Mouse (Mus musculus): ENCODE measurements at regions not wholly inside any gene's neighbourhood (a gene's known extent, or its start where the extent isn't known, plus 50 kb on each side); places are given as distances from the start of the nearest gene placed in this dataset.

DNA sequence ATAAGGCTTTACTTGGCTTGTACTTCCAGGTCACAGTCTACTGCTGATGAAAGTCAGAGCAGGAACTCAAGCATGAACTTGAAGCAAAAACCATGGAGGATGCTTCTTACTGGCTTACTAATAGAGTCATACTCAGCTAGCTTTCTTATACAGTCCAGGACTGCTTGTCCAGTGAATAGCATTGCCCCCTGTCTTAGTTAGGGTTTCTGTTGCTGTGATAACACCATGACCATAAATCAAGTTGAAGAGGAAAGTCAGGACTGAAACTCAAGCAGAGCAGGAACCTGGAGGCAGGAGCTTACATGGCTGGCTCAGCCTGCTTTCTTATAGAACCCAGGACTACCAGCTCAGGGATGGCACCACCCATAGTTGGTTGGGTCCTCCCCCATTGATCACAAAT is 602.9 kb upstream of the Auts2 start:
- Histone ChIP-seq H3K4me3 (replicated peaks) (no peak overlapping the region), H3K4me1 (no peaks in the 10 kb centered on the region), H3K9ac (no peak overlapping the region), H3K4me2 (no peak overlapping the region), H3K9me3 (no peaks in the 10 kb centered on the region), H3K27me3 (replicated peaks) (no peaks in the 10 kb centered on the region), H3K27ac (no peak overlapping the region), H3K36me3 (no peaks in the 10 kb centered on the region)
- no peak for ATAC-seq (ENCODE audit: insufficient read depth, low FRiP score, low read depth)

DNA sequence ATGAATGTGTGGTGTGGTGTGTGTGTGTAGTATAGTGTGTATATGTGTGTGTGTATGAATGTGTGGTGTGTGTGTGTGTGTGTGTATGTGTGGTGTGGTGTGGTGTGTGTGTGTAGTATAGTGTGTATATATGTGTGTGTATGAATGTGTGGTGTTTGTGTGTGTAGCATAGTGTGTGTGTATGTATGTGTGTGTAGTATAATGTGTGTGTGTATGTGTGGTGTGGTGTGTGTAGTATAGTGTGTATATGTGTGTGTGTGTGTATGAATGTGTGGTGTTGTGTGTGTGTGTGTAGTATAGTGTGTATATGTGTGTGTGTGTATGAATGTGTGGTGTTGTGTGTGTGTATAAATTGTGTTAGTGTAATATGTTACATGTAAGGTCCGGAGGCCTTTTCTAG is 600.5 kb upstream of the Auts2 start:
- Histone ChIP-seq H3K27me3 (replicated peaks) (no peaks in the 10 kb centered on the region), H3K4me3 (replicated peaks) (no peak overlapping the region), H3K4me1 (no peaks in the 10 kb centered on the region), H3K9me3 (no peaks in the 10 kb centered on the region), H3K9ac (no peak overlapping the region), H3K36me3 (no peaks in the 10 kb centered on the region), H3K4me2 (no peak overlapping the region), H3K27ac (no peak overlapping the region)
- 100% methylated on average over 1 of the region's 1 CpGs for WGBS
- ATAC-seq (ENCODE audit: insufficient read depth, low FRiP score, low read depth) = no peak

DNA sequence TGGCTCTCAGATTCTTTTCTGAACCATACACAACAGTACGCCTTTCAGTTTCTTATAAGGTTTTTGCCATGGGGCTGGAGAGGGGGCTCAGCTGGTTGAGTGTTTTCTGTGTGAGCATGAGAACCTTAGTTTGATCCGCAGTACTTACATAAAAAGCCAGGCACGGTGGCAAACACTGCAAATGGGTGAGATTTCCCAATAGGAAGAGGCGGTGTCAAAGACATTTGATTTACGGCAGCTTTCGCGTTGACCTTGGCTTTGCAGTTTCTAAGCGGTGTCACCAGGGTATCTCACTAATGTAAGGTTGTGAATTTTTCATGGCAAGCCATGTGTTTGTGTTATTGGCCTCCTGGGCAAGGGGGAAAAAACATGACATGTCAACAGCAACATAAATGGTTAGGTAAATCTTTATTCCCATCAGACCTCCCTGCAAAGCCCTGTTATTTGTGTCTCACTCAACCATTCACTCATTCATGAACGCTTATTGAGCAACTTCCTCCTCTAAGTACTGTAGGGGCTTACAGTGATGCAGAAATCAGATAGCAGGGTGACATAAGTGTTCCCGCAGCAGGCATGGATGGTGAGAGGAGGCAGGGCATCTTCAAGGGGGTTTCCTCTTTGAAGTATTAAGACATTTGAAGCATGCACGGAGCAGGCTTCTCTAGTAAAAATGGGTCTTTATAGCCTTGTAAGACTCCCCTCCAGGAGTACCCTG is 599.4 kb upstream of the Auts2 start:
- no peaks in the 10 kb centered on the region for H3K36me3 ChIP-seq
- H3K9ac ChIP-seq = no peak overlapping the region
- no peak overlapping the region for H3K4me2 ChIP-seq
- no peaks in the 10 kb centered on the region for H3K27me3 ChIP-seq (replicated peaks)
- H3K4me1 ChIP-seq = no peaks in the 10 kb centered on the region
- no peak for ATAC-seq (ENCODE audit: insufficient read depth, low FRiP score, low read depth)
- WGBS = 41% methylated on average over 11 of the region's 11 CpGs
- H3K4me3 ChIP-seq (replicated peaks) = no peak overlapping the region
- no peaks in the 10 kb centered on the region for H3K9me3 ChIP-seq
- H3K27ac ChIP-seq = no peak overlapping the region

DNA sequence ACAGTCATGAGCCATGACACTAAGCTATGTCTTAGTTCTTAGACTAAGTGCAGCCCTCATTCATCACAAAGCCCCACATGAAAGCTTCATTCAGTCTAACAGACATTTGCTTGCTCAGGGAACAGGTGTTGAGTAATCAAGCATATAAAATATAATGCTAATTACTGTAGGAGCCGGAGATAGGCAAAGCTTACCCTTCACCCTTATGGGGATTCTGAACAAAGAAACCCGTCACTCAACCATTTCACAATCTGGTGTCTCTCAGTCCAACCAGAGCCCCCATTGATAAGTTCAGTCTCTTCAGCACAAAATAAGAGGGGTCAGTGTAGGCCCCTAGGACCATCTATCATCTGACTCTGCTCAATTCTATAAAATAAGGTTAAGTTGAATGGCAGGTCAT is 587.9 kb upstream of the Auts2 start:
- H3K9ac ChIP-seq = no peak overlapping the region
- no peaks in the 10 kb centered on the region for H3K4me1 ChIP-seq
- ATAC-seq (ENCODE audit: insufficient read depth, low FRiP score, low read depth) = no peak
- WGBS = 93% methylated on average over 2 of the region's 2 CpGs
- H3K4me2 ChIP-seq = no peak overlapping the region
- H3K4me3 ChIP-seq (replicated peaks) = no peak overlapping the region
- H3K27ac ChIP-seq = no peak overlapping the region
- H3K36me3 ChIP-seq = no peaks in the 10 kb centered on the region
- no peaks in the 10 kb centered on the region for H3K9me3 ChIP-seq
- H3K27me3 ChIP-seq (replicated peaks) = no peaks in the 10 kb centered on the region

DNA sequence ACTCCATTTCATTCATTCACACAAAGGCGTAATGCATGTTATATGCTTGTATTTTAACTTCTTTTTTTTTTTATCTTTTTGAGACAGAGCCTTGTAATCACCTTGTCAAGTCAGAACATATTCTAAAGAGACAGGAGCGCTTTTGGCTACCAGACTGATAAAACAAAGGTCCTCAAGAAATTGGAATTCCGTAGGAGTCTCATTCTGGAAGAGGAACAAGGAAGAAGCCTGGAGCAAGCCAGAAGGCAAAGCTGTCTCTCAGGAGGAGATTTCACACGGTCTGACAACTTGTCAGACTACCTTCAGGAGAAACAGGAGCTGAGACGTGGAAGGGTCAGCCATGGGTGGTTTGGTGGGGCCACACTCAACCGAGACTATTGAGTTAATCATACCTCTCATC is 587.2 kb upstream of the Auts2 start:
- H3K27me3 ChIP-seq (replicated peaks) = no peaks in the 10 kb centered on the region
- ATAC-seq (ENCODE audit: insufficient read depth, low FRiP score, low read depth) = no peak

DNA sequence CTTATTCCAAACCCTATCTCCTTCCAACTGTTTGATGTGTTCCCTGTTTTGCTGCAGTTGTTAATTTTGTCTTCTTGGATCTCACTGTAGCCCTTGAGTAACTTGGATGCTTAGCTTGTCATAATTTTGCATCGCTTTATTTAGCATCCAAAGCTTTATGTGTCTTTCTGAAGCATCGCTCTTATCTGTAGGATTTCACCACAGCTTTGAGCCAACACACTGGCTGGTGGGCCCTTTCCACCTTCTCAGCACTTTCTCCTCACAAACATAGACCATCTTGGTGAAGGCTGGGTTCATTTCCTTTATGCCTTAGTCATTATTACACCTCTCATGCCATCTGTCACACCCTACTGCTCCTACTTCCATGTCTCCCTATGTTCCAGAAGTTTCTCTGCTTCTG is 581.1 kb upstream of the Auts2 start:
- no peak overlapping the region for H3K4me3 ChIP-seq (replicated peaks)
- H3K9me3 ChIP-seq = no peaks in the 10 kb centered on the region
- H3K4me1 ChIP-seq = no peaks in the 10 kb centered on the region
- no peaks in the 10 kb centered on the region for H3K36me3 ChIP-seq
- WGBS = 92% methylated on average over 2 of the region's 2 CpGs
- no peak overlapping the region for H3K27ac ChIP-seq
- H3K27me3 ChIP-seq (replicated peaks) = no peaks in the 10 kb centered on the region
- no peak overlapping the region for H3K9ac ChIP-seq
- no peak overlapping the region for H3K4me2 ChIP-seq
- no peak for ATAC-seq (ENCODE audit: insufficient read depth, low FRiP score, low read depth)

More for the DNA sequence above, 587.2 kb upstream of the Auts2 start:
- H3K36me3 ChIP-seq = no peaks in the 10 kb centered on the region
- WGBS = 79% methylated on average over 6 of the region's 6 CpGs
- H3K27ac ChIP-seq = no peak overlapping the region
- no peak overlapping the region for H3K9ac ChIP-seq
- H3K4me1 ChIP-seq = no peaks in the 10 kb centered on the region
- no peak overlapping the region for H3K4me2 ChIP-seq
- H3K9me3 ChIP-seq = no peaks in the 10 kb centered on the region
- no peak overlapping the region for H3K4me3 ChIP-seq (replicated peaks)

DNA sequence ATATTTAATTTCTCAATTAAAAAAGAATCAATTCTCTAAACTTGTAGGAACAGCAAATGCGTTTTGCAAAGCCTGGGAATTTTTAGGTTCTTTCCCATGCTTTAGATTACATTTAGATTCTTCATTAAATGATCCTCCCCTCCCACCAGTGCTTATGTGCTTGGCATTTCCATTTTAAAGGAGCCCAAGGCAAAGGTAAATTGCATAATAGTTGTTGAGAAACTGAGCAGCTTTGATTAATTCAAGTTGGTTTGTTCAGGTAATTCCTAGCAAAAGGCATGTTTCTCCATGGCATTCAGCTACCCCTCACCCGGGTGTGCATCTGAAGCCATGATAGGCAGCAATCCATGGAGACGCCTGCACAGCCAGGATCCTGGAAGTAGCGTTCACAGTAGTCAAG is 570.8 kb upstream of the Auts2 start:
- no peaks in the 10 kb centered on the region for H3K36me3 ChIP-seq
- no peak for ATAC-seq (ENCODE audit: insufficient read depth, low FRiP score, low read depth)
- no peak overlapping the region for H3K27ac ChIP-seq
- H3K9me3 ChIP-seq = no peaks in the 10 kb centered on the region
- no peak overlapping the region for H3K9ac ChIP-seq
- no peaks in the 10 kb centered on the region for H3K4me1 ChIP-seq
- H3K4me2 ChIP-seq = no peak overlapping the region
- H3K4me3 ChIP-seq (replicated peaks) = no peak overlapping the region
- H3K27me3 ChIP-seq (replicated peaks) = no peaks in the 10 kb centered on the region
- WGBS = 86% methylated on average over 4 of the region's 4 CpGs

DNA sequence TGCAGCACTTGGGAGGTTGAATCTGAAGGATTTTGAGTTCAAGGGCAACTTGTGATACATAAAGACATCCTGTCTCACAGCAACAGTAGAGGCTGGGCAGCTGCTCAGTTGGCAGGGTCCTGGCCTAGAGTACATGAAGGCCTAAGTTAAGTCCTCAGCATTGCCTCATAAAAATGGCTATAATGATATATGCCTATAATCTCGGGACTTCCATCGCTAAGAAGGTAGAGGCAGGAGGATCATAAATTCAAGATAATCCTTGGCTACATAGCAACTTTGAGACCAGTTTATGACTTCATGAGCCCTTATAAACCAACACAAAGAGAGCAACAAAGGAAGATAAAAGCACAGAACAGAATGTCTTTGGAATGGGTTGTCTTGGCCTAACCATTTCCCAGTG is 570.0 kb upstream of the Auts2 start:
- H3K27ac ChIP-seq = no peak overlapping the region
- no peaks in the 10 kb centered on the region for H3K36me3 ChIP-seq
- ATAC-seq (ENCODE audit: insufficient read depth, low FRiP score, low read depth) = no peak
- 82% methylated on average over 2 of the region's 2 CpGs for WGBS
- no peaks in the 10 kb centered on the region for H3K4me1 ChIP-seq
- H3K27me3 ChIP-seq (replicated peaks) = no peaks in the 10 kb centered on the region
- H3K9me3 ChIP-seq = no peaks in the 10 kb centered on the region
- no peak overlapping the region for H3K4me3 ChIP-seq (replicated peaks)
- no peak overlapping the region for H3K9ac ChIP-seq
- H3K4me2 ChIP-seq = no peak overlapping the region

DNA sequence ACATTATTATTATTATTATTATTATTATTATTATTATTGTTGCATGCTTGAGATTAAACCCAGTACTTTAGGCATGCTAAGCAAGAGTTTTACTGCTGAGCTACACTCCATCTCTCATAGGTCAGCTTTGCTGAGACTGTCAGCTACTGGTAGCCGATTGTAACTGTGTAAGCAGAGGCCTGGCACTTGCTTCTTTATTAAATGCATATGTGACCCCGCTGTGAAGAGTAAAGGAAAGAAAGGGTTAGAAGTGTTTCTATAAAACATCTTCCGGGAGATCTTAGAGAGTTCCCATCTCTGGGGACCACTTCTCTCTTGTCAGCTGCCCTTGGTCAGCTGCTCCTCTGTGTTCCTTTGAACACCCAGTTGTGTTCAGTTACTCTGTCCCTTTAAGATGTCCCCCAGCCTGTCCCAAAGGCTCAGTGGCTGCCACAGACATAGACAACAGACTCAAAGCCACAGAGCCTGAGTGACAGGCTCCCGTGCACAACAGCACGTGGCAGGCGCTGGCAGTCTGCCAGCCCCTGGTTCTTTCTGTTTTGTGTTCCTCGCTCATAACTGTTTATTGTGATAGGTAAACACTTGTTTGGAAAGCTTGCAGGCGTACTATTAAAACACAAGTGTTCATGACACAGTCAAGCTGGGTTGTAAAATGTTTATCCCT is 563.7 kb upstream of the Auts2 start:
- WGBS = 38% methylated on average over 8 of the region's 8 CpGs
- ATAC-seq (ENCODE audit: insufficient read depth, low FRiP score, low read depth) = no peak
- Histone ChIP-seq H3K27ac (no peak overlapping the region), H3K27me3 (replicated peaks) (no peaks in the 10 kb centered on the region), H3K4me2 (no peak overlapping the region), H3K9me3 (no peaks in the 10 kb centered on the region), H3K9ac (no peak overlapping the region), H3K4me3 (replicated peaks) (no peak overlapping the region), H3K4me1 (peaks cover 6% of the 10 kb centered on the region; the same call in 1 of the 2 replicates), H3K36me3 (no peaks in the 10 kb centered on the region)

DNA sequence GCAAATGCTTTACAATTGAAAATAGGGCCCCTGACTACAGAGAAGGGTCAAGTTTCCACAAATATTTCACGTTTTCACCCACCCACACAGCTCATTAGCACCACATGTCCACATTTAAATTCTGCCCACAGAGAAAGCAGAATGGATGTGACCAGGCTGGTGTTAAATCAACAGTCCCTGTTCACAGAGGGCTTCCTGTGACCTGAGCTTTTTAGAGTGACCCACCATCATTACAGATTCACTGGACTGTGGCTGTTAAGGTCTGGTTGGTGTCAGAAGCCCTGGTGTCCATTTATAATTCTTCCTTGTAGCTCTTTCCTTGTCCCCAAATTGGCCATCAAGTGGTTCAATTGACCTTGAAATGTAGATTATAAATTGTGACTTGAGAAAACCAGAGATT is 553.2 kb upstream of the Auts2 start:
- no peak overlapping the region for H3K4me3 ChIP-seq (replicated peaks)
- ATAC-seq (ENCODE audit: insufficient read depth, low FRiP score, low read depth) = no peak
- H3K27ac ChIP-seq = no peak overlapping the region
- H3K36me3 ChIP-seq = no peaks in the 10 kb centered on the region
- H3K4me2 ChIP-seq = no peak overlapping the region
- no peaks in the 10 kb centered on the region for H3K9me3 ChIP-seq
- WGBS = 38% methylated on average over 1 of the region's 1 CpGs
- H3K4me1 ChIP-seq = no peaks in the 10 kb centered on the region
- H3K27me3 ChIP-seq (replicated peaks) = no peaks in the 10 kb centered on the region
- no peak overlapping the region for H3K9ac ChIP-seq

DNA sequence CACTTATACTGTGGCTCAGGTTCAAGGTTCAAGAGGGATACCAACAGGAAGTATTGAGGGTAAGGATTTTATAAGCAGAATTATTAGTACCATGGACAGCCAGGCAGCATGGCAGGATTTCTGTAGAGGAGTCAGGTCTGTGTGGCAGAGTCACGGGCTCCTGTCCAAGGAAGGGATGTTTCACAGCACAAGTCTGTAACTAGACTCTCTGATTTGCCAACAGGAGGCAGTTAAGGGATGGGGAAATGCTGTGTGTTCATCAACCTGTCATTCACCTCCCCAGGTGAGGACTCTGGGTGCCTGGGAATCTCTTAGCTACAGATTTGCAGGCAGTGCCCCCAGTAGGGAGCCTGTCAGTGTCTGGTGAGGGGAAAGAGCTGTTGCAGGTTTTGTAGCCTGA is 541.7 kb upstream of the Auts2 start:
- no peak overlapping the region for H3K27ac ChIP-seq

DNA sequence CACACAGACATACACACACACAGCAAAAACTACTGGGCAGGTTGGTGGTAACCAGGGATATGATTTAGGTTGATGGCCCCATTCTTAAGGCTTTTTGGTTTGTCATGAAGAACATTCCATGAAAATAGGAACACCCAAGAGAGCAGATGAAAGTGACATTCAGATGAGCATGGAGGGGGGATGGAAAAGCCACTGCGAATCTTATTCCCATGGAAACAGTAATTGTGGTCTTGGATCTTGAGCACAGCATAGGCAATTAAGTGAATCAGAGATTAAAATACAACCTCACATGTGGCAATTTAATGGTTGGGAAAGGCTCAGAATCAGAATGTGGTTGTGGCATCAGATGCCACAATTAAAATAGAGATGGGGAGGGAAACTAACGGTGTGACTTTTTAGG is 537.6 kb upstream of the Auts2 start:
- H3K4me1 ChIP-seq = no peaks in the 10 kb centered on the region
- no peak overlapping the region for H3K27ac ChIP-seq
- H3K36me3 ChIP-seq = no peaks in the 10 kb centered on the region
- no peak overlapping the region for H3K4me2 ChIP-seq
- WGBS = 87% methylated on average over 2 of the region's 2 CpGs
- H3K27me3 ChIP-seq (replicated peaks) = no peaks in the 10 kb centered on the region
- no peak overlapping the region for H3K9ac ChIP-seq
- no peaks in the 10 kb centered on the region for H3K9me3 ChIP-seq
- H3K4me3 ChIP-seq (replicated peaks) = no peak overlapping the region
- no peak for ATAC-seq (ENCODE audit: insufficient read depth, low FRiP score, low read depth)

More for the DNA sequence above, 541.7 kb upstream of the Auts2 start:
- H3K27me3 ChIP-seq (replicated peaks) = no peaks in the 10 kb centered on the region
- H3K4me2 ChIP-seq = no peak overlapping the region
- WGBS = 79% methylated on average over 1 of the region's 1 CpGs
- H3K9ac ChIP-seq = no peak overlapping the region
- no peaks in the 10 kb centered on the region for H3K9me3 ChIP-seq
- ATAC-seq (ENCODE audit: insufficient read depth, low FRiP score, low read depth) = no peak
- no peaks in the 10 kb centered on the region for H3K4me1 ChIP-seq
- no peak overlapping the region for H3K4me3 ChIP-seq (replicated peaks)
- no peaks in the 10 kb centered on the region for H3K36me3 ChIP-seq

DNA sequence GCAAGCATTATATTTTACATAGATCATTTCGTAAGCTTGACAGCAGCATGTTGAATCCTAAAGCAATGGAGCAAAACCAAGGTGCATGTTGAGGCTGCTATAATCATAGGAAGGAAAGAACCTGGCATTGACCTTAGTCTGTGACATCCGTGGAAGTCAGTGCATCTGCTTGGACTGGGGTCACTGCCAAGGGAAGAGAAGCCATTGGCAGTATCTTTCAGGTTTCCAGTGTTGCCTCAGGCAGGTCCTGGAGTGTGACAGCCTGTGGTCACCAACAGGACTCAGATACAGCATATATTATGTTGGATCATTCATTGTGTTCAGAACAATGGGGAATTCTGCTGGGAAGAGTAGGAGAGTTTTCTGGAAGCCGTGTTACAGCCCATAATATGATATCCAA is 535.8 kb upstream of the Auts2 start:
- H3K36me3 ChIP-seq = no peaks in the 10 kb centered on the region
- no peak overlapping the region for H3K4me2 ChIP-seq
- H3K9ac ChIP-seq = no peak overlapping the region
- no peaks in the 10 kb centered on the region for H3K9me3 ChIP-seq
- 82% methylated on average over 3 of the region's 3 CpGs for WGBS
- no peak overlapping the region for H3K27ac ChIP-seq
- ATAC-seq (ENCODE audit: insufficient read depth, low FRiP score, low read depth) = no peak
- no peaks in the 10 kb centered on the region for H3K27me3 ChIP-seq (replicated peaks)
- H3K4me3 ChIP-seq (replicated peaks) = no peak overlapping the region
- no peaks in the 10 kb centered on the region for H3K4me1 ChIP-seq

Data from stomach, embryonic 15.5 days (tissue).